24 mouse cellular contexts compared by ENCODE assay signal in genomic region chr2:5425612-5426011, GRCm38 (mm10).
DNase-seq lines count a peak whose midpoint lies in the region; ATAC-seq and TF ChIP-seq lines count a peak whose summit lies in the region.
"Had no signal": no experiment of that assay in that cellular context is flagged by ENCODE, and none has a peak within 500 bp of the region (broad histone marks: within the 10 kb centered on the region; RNA-seq: fewer than 3 reads in every experiment).

No protein-coding gene starts in this region.

- 0 out of 2 replicates have a peak, but pooled peaks cover 2% of the 10 kb centered on the region for H3K4me1 ChIP-seq in forebrain, embryonic 11.5 days (replicated peaks; ENCODE audit: control insufficient read depth, insufficient read depth, low read length)
- peaks cover 33% of the 10 kb centered on the region for H3K4me1 ChIP-seq in forebrain, embryonic 13.5 days
- 0 out of 2 replicates have a peak, but pooled peaks cover 8% of the 10 kb centered on the region for H3K4me1 ChIP-seq in forebrain, embryonic 15.5 days
- peaks cover 6% of the 10 kb centered on the region for H3K4me1 ChIP-seq in forebrain, embryonic 16.5 days (replicated peaks; ENCODE audit: control insufficient read depth, insufficient read depth, low read length)
- H3K4me1 ChIP-seq in intestine, embryonic 15.5 days (replicated peaks) = no peaks in the 10 kb centered on the region
- no peaks in the 10 kb centered on the region for H3K4me1 ChIP-seq in intestine, postnatal 0 days (replicated peaks; ENCODE audit: control insufficient read depth, insufficient read depth, low read length)
- H3K4me1 ChIP-seq: embryonic facial prominence, embryonic 12.5 days had no signal

- no peaks in the 10 kb centered on the region for H3K9me3 ChIP-seq in forebrain, embryonic 11.5 days (ENCODE audit: control insufficient read depth, low read length)
- no peaks in the 10 kb centered on the region for H3K9me3 ChIP-seq in forebrain, embryonic 13.5 days (replicated peaks)
- no peaks in the 10 kb centered on the region for H3K9me3 ChIP-seq in forebrain, embryonic 15.5 days
- H3K9me3 ChIP-seq in forebrain, embryonic 16.5 days (ENCODE audit: control insufficient read depth, low read length) = no peaks in the 10 kb centered on the region
- no peaks in the 10 kb centered on the region for H3K9me3 ChIP-seq in intestine, embryonic 15.5 days
- no peaks in the 10 kb centered on the region for H3K9me3 ChIP-seq in intestine, postnatal 0 days (ENCODE audit: control insufficient read depth)
- H3K9me3 ChIP-seq: embryonic facial prominence, embryonic 10.5 days; embryonic facial prominence, embryonic 12.5 days; G1E had no signal

- H3K27ac ChIP-seq in forebrain, embryonic 11.5 days (ENCODE audit: low read depth, low read length) = no peak overlapping the region
- H3K27ac ChIP-seq in forebrain, embryonic 13.5 days = no peak overlapping the region
- H3K27ac ChIP-seq in forebrain, embryonic 15.5 days (replicated peaks) = 0 out of 2 replicates have a peak overlapping the region, but pooled peaks have one; percentile 7
- no peak overlapping the region for H3K27ac ChIP-seq in forebrain, embryonic 16.5 days (ENCODE audit: low read length)
- no peak overlapping the region for H3K27ac ChIP-seq in intestine, embryonic 15.5 days
- no peak overlapping the region for H3K27ac ChIP-seq in intestine, postnatal 0 days (ENCODE audit: low read depth, low read length)
- H3K27ac ChIP-seq: embryonic facial prominence, embryonic 10.5 days; embryonic facial prominence, embryonic 12.5 days had no signal

- no peaks in the 10 kb centered on the region for H3K27me3 ChIP-seq in forebrain, embryonic 11.5 days (ENCODE audit: control insufficient read depth, insufficient read depth, low read length)
- no peaks in the 10 kb centered on the region for H3K27me3 ChIP-seq in forebrain, embryonic 13.5 days
- no peaks in the 10 kb centered on the region for H3K27me3 ChIP-seq in forebrain, embryonic 15.5 days
- no peaks in the 10 kb centered on the region for H3K27me3 ChIP-seq in forebrain, embryonic 16.5 days (replicated peaks; ENCODE audit: control insufficient read depth, insufficient read depth, low read length)
- no peaks in the 10 kb centered on the region for H3K27me3 ChIP-seq in intestine, embryonic 15.5 days (replicated peaks)
- no peaks in the 10 kb centered on the region for H3K27me3 ChIP-seq in intestine, postnatal 0 days (replicated peaks; ENCODE audit: control insufficient read depth, insufficient read depth, low read length)
- H3K27me3 ChIP-seq: CH12.LX; embryonic facial prominence, embryonic 12.5 days; Patski had no signal

- no peak overlapping the region for H3K9ac ChIP-seq in forebrain, embryonic 11.5 days (ENCODE audit: low read length)
- H3K9ac ChIP-seq in forebrain, embryonic 13.5 days = no peak overlapping the region
- no peak overlapping the region for H3K9ac ChIP-seq in forebrain, embryonic 15.5 days (replicated peaks)
- H3K9ac ChIP-seq in forebrain, embryonic 16.5 days (replicated peaks; ENCODE audit: low read depth, low read length) = no peak overlapping the region
- no peak overlapping the region for H3K9ac ChIP-seq in intestine, embryonic 15.5 days
- H3K9ac ChIP-seq in intestine, postnatal 0 days (ENCODE audit: low read depth, low read length) = no peak overlapping the region
- H3K9ac ChIP-seq: embryonic facial prominence, embryonic 12.5 days had no signal

- no peak overlapping the region for H3K4me2 ChIP-seq in forebrain, embryonic 11.5 days (ENCODE audit: low read depth, low read length, severe bottlenecking)
- no peak overlapping the region for H3K4me2 ChIP-seq in forebrain, embryonic 13.5 days
- no peak overlapping the region for H3K4me2 ChIP-seq in forebrain, embryonic 15.5 days (replicated peaks)
- H3K4me2 ChIP-seq in forebrain, embryonic 16.5 days (ENCODE audit: low read length) = no peak overlapping the region
- H3K4me2 ChIP-seq in intestine, embryonic 15.5 days (replicated peaks) = no peak overlapping the region
- no peak overlapping the region for H3K4me2 ChIP-seq in intestine, postnatal 0 days (replicated peaks; ENCODE audit: low read depth)
- H3K4me2 ChIP-seq: embryonic facial prominence, embryonic 12.5 days had no signal

- H3K4me3 ChIP-seq in forebrain, embryonic 11.5 days (ENCODE audit: low read depth, low read length) = no peak overlapping the region
- no peak overlapping the region for H3K4me3 ChIP-seq in forebrain, embryonic 13.5 days
- no peak overlapping the region for H3K4me3 ChIP-seq in forebrain, embryonic 15.5 days
- H3K4me3 ChIP-seq in forebrain, embryonic 16.5 days (replicated peaks; ENCODE audit: low read length) = no peak overlapping the region
- H3K4me3 ChIP-seq in intestine, embryonic 15.5 days (replicated peaks) = no peak overlapping the region
- no peak overlapping the region for H3K4me3 ChIP-seq in intestine, postnatal 0 days (ENCODE audit: low read depth, low read length)
- H3K4me3 ChIP-seq: embryonic facial prominence, embryonic 10.5 days; embryonic facial prominence, embryonic 12.5 days had no signal

- H3K36me3 ChIP-seq in forebrain, embryonic 11.5 days (ENCODE audit: control insufficient read depth, insufficient read depth, low read length) = no peaks in the 10 kb centered on the region
- no peaks in the 10 kb centered on the region for H3K36me3 ChIP-seq in forebrain, embryonic 13.5 days (ENCODE audit: poor library complexity, severe bottlenecking)
- H3K36me3 ChIP-seq in forebrain, embryonic 15.5 days = no peaks in the 10 kb centered on the region
- no peaks in the 10 kb centered on the region for H3K36me3 ChIP-seq in forebrain, embryonic 16.5 days (ENCODE audit: control insufficient read depth, insufficient read depth)
- H3K36me3 ChIP-seq in intestine, embryonic 15.5 days = no peaks in the 10 kb centered on the region
- no peaks in the 10 kb centered on the region for H3K36me3 ChIP-seq in intestine, postnatal 0 days (ENCODE audit: control insufficient read depth, insufficient read depth)
- H3K36me3 ChIP-seq: embryonic facial prominence, embryonic 10.5 days; embryonic facial prominence, embryonic 12.5 days; G1E had no signal

- 0 out of 2 replicates have a peak, but pooled peaks have one; percentile 23 for ATAC-seq in forebrain, embryonic 11.5 days (replicated peaks; ENCODE audit: low FRiP score)
- no peak for ATAC-seq in forebrain, embryonic 13.5 days
- peak; percentile 13; the same call in 1 of the 2 replicates for ATAC-seq in forebrain, embryonic 15.5 days (replicated peaks)
- ATAC-seq in forebrain, embryonic 16.5 days = no peak
- 0 out of 2 replicates have a peak, but pooled peaks have one; percentile 53 for ATAC-seq in intestine, embryonic 15.5 days
- ATAC-seq in intestine, postnatal 0 days = peak; percentile 67
- ATAC-seq: activated CD4-positive, CD25-positive, alpha-beta regulatory T cell, adult 4 months; CD4-positive, CD25-positive, alpha-beta regulatory T cell, adult 4 months; Patski had no signal

- TF ChIP-seq CTCF in intestine, postnatal 0 days (IDR thresholded peaks at IDR 0.05; ENCODE audit: low read depth) = no peak

- 50% methylated on average over 3 of the region's 3 CpGs for WGBS in forebrain, embryonic 11.5 days
- 27% methylated on average over 3 of the region's 3 CpGs for WGBS in forebrain, embryonic 13.5 days
- 31% methylated on average over 3 of the region's 3 CpGs for WGBS in forebrain, embryonic 15.5 days
- WGBS in forebrain, embryonic 16.5 days = 25% methylated on average over 3 of the region's 3 CpGs
- 73% methylated on average over 3 of the region's 3 CpGs for WGBS in intestine, embryonic 15.5 days
- 49% methylated on average over 3 of the region's 3 CpGs for WGBS in intestine, postnatal 0 days

- no peak for DNase-seq in forebrain, embryonic 11.5 days (ENCODE audit: low spot score)
- no peak for DNase-seq in spleen, postnatal 14 days (ENCODE audit: low spot score in 2 of 2)
- DNase-seq in lung, postnatal 36 days = no peak
- DNase-seq: adrenal gland, adult 8-10 months; adrenal gland, postnatal 14 days; adrenal gland, postnatal 36 days; B cell, adult 2 months; cerebellum, adult 11-12 months; cerebellum, adult 2 months; cerebellum, adult 9-10 months; cerebellum, postnatal 10 days; cerebellum, postnatal 25 days had no signal

Comparison
In these comparisons a context has a peak if more than half of its experiments do, and no peak if none do; other contexts are left out.
1. ATAC-seq: peak in forebrain, embryonic 11.5 days (single experiment), forebrain, embryonic 15.5 days (single experiment), intestine, embryonic 15.5 days (single experiment) and intestine, postnatal 0 days (single experiment); none in forebrain, embryonic 13.5 days (single experiment) and forebrain, embryonic 16.5 days (single experiment).